Mouse (Mus musculus) lung, postnatal 0 days (tissue): ENCODE results near the gene Zmynd8.

Experiments used
- CTCF ChIP-seq: IDR thresholded peaks from 2 replicates; pipeline ENCODE4 v1.5.1; 2016; ENCODE audit warnings: antibody characterized with exemption, mild to moderate bottlenecking
- EP300 ChIP-seq: IDR thresholded peaks from 2 replicates; pipeline ENCODE4 v1.6.1; 2016; ENCODE audit warnings: antibody characterized with exemption, mild to moderate bottlenecking, control low read depth

- TF ChIP-seq CTCF (peak; percentile 65), EP300 (peak; percentile 76)
Observed at GRCm38 (mm10) chr2:165874461-165875339, 24.1 kb downstream of the Zmynd8 start.
